Mouse (Mus musculus) megakaryocyte, embryonic 14.5 days (primary cell): ENCODE data around the gene 1700069L16Rik. TPM values are rescaled to one million over a fixed set of nuclear protein-coding genes. Genes with fewer than 3 reads are reported as not detected.

Experiments
- H3K27me3 ChIP-seq: replicated peaks from 2 replicates; pipeline ENCODE3; 2012; ENCODE audit warnings: inconsistent platforms
- H3K36me3 ChIP-seq: replicated peaks from 2 replicates; pipeline ENCODE3; 2012; ENCODE audit warnings: low read length, inconsistent platforms, mixed read lengths
- H3K4me1 ChIP-seq: 2 replicates; pipeline ENCODE4 v1.6.1; 2012; ENCODE audit warnings: inconsistent platforms
- H3K4me3 ChIP-seq: replicated peaks from 2 replicates; pipeline ENCODE3; 2012; ENCODE audit warnings: moderate library complexity, mild to moderate bottlenecking, inconsistent platforms
- H3K9me3 ChIP-seq: 2 replicates; pipeline ENCODE4 v1.6.1; 2012; ENCODE audit warnings: inconsistent platforms
- FLI1 ChIP-seq: IDR thresholded peaks from 2 replicates; pipeline ENCODE4 v1.6.1; 2012; ENCODE audit warnings: low read length, inconsistent platforms, mixed read lengths
- GATA1 ChIP-seq: IDR thresholded peaks from 3 replicates; pipeline ENCODE4 v1.6.1; 2012; ENCODE audit warnings: mixed read lengths, low read length, inconsistent platforms, borderline replicate concordance
- polyA plus RNA-seq: library from polyadenylated mRNA; stranded (reverse); fragments of >175 nt; gene quantifications from 2 replicates; pipeline ENCODE4 v1.2.3, GENCODE M21; 2012; ENCODE audit warnings: low replicate concordance; ENCODE audit not compliant: insufficient read depth

1700069L16Rik gene
- polyA plus RNA-seq, 1 experiment = not detected

DNA sequence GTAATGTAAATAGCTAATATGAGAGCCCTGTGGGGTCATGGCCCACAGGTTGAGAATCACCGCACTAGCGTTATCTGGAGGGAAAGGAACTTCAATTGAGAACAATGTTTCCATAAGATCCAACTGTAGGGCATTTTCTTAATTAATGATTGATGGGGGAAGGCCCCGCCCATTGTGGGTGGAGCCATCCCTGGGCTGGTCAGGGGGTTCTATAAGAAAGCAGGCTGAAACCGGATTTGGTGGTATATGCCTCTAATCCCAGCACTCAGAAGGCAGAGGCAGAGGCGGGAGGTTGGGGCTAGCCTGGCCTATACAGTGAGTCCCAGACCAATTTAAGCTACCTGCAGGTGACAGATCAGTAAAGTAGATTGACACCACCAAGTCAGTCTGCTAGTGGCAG lies 9.8 kb upstream of the 1700069L16Rik start:
- Histone ChIP-seq H3K9me3 (no peaks in the 10 kb centered on the region), H3K36me3 (peaks cover 27% of the 10 kb centered on the region), H3K4me3 (no peak overlapping the region), H3K4me1 (peaks cover 29% of the 10 kb centered on the region), H3K27me3 (peaks cover 10% of the 10 kb centered on the region)
- TF ChIP-seq FLI1 (no peak), GATA1 (no peak)

DNA sequence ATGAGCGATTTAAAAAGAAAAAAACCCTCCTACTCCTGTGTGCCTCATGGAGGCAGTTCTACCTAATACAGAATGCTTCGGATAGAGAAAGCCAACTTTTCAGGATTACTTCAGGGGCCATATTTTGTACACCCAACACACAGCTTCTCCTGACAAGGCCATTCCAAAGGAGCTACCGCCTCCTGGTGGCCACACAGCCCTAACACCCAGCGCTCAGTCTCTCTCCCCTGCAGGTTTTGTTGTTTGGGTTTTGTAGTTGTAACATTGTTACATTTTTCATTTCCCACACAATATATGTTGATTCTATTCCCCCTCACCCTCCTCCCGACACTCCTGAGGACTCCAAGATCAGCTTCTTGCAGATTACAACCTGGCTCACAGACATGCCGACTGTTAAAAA lies 7.6 kb upstream of the 1700069L16Rik start:
- H3K36me3 ChIP-seq = peaks cover 5% of the 10 kb centered on the region
- TF ChIP-seq GATA1 (no peak), FLI1 (no peak)
- no peaks in the 10 kb centered on the region for H3K9me3 ChIP-seq
- H3K4me3 ChIP-seq = no peak overlapping the region
- H3K27me3 ChIP-seq = peaks cover 18% of the 10 kb centered on the region
- peaks cover 23% of the 10 kb centered on the region for H3K4me1 ChIP-seq

DNA sequence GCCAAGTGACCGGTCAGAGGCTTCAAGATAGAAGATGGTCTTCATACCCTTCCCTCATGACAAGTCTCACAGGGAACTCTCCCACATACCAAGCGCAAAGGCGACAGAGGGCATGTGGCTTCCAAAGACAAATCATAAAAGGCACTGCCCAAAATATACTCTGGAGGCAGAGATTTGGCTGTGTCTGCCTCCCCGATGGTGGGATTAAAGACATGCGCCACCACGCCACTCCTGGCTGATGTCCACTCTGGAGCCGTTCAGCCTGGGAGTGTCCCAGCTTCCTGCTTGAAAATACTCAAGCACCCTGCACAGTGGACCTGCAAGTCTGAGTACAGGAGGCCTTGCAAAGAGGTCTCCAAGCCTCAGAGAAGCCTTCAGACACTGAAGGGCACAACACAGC lies 6.6 kb upstream of the 1700069L16Rik start:
- Histone ChIP-seq H3K4me1 (peaks cover 13% of the 10 kb centered on the region), H3K36me3 (no peaks in the 10 kb centered on the region), H3K27me3 (peaks cover 25% of the 10 kb centered on the region), H3K4me3 (no peak overlapping the region), H3K9me3 (no peaks in the 10 kb centered on the region)
- TF ChIP-seq FLI1 = no peak
- no peak for TF ChIP-seq GATA1

DNA sequence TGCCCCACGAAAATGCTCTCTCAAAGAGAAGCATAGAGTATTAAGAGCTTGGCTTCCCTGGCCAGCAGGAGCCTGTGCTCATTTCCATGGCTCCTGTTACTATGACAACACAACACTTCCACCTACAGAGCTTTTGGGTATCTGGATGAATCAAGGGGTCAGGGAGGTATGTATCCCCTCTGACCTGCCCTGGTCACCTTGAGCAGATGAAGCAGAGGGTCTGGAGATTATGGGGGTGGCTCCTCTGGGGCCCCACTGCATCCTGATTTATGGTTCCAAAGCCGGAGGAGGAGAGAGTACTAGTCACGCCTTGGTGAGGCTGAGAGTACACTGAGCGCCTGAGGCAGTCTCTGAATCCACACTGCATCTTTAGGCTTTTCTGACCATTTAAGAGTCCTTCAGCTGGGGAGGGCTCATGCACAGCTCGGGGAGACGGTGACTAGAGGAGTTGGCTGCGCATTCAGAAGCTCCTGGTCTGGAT lies 6.1 kb upstream of the 1700069L16Rik start:
- TF ChIP-seq FLI1 (no peak), GATA1 (no peak)
- Histone ChIP-seq H3K4me1 (peaks cover 11% of the 10 kb centered on the region), H3K27me3 (peaks cover 27% of the 10 kb centered on the region), H3K4me3 (no peak overlapping the region), H3K36me3 (no peaks in the 10 kb centered on the region), H3K9me3 (no peaks in the 10 kb centered on the region)

DNA sequence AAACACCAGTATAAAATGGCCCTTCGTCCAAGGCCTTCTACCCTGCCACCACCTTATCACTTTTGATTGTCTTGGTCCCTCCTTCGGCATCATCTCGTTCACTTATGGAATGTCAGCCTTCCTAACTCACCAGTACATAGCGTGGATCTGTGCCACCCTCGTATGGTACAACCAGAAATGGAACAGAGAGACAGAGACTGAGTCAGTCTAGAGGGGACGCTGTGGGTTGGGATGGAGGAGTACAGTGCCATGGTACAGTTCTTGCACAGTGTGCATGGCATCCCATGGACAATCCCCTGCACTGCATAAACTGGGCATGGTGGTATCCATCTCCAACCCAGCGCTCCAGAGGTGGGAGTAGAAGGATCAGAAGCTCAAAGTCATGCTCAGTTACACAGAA lies 4.1 kb upstream of the 1700069L16Rik start:
- Histone ChIP-seq H3K9me3 (no peaks in the 10 kb centered on the region), H3K27me3 (peaks cover 35% of the 10 kb centered on the region), H3K4me1 (peaks cover 6% of the 10 kb centered on the region; the same call in 1 of the 2 replicates), H3K4me3 (no peak overlapping the region), H3K36me3 (no peaks in the 10 kb centered on the region)
- TF ChIP-seq GATA1 (no peak), FLI1 (no peak)

DNA sequence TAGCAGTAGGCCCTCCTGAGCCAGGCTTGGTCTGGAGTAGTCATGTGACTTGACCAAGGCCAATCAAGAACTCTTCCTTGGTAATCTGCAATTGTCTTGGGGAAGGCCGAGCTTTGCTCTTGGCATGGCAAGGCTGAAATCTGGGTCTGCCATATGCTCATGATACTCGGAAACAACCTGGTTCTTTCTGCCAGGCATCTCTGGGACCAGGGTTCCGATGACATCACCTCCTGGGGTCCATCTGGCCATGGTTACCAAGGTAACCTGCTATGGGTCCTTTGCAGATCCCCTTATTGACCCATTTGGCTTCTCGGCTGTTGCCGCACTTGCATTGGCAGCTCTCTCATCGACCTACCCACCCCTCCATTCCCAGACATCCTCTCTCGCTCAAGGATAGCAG lies 3.4 kb upstream of the 1700069L16Rik start:
- peaks cover 6% of the 10 kb centered on the region; the same call in 1 of the 2 replicates for H3K4me1 ChIP-seq

DNA sequence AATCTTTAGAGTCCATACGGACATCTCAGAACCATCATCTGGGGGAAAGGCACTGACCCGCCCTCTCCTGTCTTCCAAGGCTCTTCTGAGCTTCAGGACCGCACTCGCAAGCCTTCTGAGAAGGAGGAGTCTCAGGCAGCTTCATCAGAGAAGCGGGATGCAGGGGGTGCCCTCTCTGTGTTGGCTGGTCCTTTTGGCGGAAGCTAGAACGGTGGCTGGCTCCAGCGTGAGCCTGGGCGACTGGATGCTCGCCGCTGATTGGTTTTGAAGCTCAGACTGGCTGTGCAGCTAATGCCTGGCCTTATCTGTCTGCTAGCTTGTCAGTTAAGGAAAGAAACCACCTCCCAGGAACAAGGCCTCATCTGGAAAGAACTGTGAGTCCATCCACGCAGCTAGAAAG lies 2.7 kb upstream of the 1700069L16Rik start:
- TF ChIP-seq GATA1 (no peak), FLI1 (no peak)
- Histone ChIP-seq H3K4me3 (no peak overlapping the region), H3K9me3 (0 out of 2 replicates have a peak, but pooled peaks cover 4% of the 10 kb centered on the region), H3K27me3 (peaks cover 41% of the 10 kb centered on the region), H3K36me3 (no peaks in the 10 kb centered on the region), H3K4me1 (peaks cover 6% of the 10 kb centered on the region; the same call in 1 of the 2 replicates)

More for the DNA sequence above, 3.4 kb upstream of the 1700069L16Rik start:
- no peaks in the 10 kb centered on the region for H3K9me3 ChIP-seq
- peaks cover 39% of the 10 kb centered on the region for H3K27me3 ChIP-seq
- TF ChIP-seq GATA1 = no peak
- TF ChIP-seq FLI1 = no peak
- no peaks in the 10 kb centered on the region for H3K36me3 ChIP-seq
- no peak overlapping the region for H3K4me3 ChIP-seq

DNA sequence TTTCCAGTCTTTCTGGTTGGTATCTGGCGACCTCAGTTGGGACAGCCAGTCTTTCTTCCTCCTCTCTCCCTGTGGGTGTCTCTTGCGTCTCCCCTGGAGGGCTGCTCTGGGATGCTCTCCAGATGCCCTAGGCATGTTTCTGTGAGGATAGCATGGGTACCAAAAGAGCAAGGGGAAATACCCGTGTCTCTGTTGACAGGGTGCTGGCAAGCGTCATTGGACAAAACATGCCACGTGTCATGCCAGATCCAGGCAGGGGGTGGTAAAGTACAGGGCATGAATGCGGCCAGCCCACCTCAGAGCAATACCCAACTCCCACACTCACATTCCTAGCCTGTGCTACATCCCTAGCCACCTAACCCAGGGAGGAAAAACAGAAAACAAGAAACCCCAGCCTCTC lies 2.0 kb upstream of the 1700069L16Rik start:
- H3K36me3 ChIP-seq = no peaks in the 10 kb centered on the region
- H3K4me1 ChIP-seq = peaks cover 6% of the 10 kb centered on the region; the same call in 1 of the 2 replicates
- 0 out of 2 replicates have a peak, but pooled peaks cover 5% of the 10 kb centered on the region for H3K9me3 ChIP-seq
- H3K4me3 ChIP-seq = no peak overlapping the region
- TF ChIP-seq GATA1 (no peak), FLI1 (no peak)
- H3K27me3 ChIP-seq = peaks cover 41% of the 10 kb centered on the region

DNA sequence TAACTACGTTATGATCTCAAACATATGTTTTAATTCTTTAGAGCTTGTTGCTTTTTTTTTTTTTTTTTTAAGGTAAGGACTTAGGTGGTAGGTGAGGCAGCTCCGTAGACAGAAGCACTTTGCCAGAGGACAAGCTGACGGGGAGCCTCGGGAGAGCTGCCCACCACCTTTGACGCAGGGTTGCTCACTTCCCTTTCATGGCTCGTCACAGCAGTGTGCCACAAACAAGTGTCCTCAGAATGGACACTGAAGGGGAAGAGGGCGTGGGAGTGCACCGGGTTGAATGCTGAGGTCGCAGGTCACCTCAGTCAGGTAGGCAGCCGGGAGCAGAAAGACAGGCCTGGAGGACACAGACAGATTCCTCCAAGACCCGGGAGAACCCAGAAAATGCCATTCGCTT lies 845 bp upstream of the 1700069L16Rik start:
- Histone ChIP-seq H3K36me3 (no peaks in the 10 kb centered on the region), H3K4me3 (no peak overlapping the region), H3K27me3 (peaks cover 38% of the 10 kb centered on the region), H3K9me3 (0 out of 2 replicates have a peak, but pooled peaks cover 5% of the 10 kb centered on the region), H3K4me1 (peaks cover 6% of the 10 kb centered on the region; the same call in 1 of the 2 replicates)
- TF ChIP-seq FLI1 = no peak
- TF ChIP-seq GATA1 = no peak

DNA sequence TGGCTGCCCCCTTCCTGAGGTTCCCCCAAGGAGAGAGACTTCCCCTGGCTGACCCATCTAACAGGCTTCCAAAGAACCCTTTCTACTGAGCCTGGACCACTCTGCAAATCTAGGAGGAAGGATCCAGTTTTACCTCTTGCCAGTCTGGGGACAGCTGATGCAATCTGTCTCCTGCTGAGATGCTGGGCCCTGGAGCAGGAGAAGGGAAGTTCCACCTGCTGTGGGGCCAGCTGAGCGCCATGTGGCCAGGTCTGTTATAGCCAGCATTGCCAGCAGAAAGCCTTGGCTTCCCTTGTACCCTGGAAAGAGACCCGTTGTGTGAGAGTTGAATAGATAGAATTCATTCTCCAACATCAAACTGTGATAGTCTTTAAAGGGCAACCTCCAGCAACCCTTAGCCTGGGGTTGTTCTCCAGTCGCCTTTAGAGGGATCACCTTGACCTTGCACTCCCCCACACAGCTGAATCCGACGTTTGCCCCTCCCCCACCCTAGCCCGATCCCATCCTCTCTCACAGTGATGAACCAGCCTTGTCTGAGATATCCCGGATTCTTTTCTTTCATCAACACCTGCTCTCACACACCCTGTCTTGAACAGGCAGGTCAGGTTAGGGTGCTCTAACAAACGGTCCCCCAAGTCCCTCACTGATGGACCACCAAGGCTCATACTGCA lies 870 bp downstream of the 1700069L16Rik start:
- Histone ChIP-seq H3K36me3 (no peaks in the 10 kb centered on the region), H3K9me3 (0 out of 2 replicates have a peak, but pooled peaks cover 5% of the 10 kb centered on the region), H3K4me3 (no peak overlapping the region), H3K4me1 (peaks cover 6% of the 10 kb centered on the region; the same call in 1 of the 2 replicates), H3K27me3 (peaks cover 35% of the 10 kb centered on the region)
- TF ChIP-seq GATA1 (no peak), FLI1 (no peak)
